Mouse (Mus musculus) bone marrow macrophage, adult 2 months (primary cell): ENCODE measurements at regions not wholly inside any gene's neighbourhood (a gene's known extent, or its start where the extent isn't known, plus 50 kb on each side); places are given as distances from the start of the nearest gene placed in this dataset.

ENCODE experiments used
- CTCF ChIP-seq: IDR thresholded peaks from 2 replicates; pipeline ENCODE4 v1.5.1; 2012; ENCODE audit warnings: low read depth, mild to moderate bottlenecking, low read length, moderate library complexity
- POLR2A ChIP-seq: IDR thresholded peaks from 2 replicates; pipeline ENCODE4 v1.6.1; 2012; ENCODE audit warnings: mild to moderate bottlenecking, low read depth, low read length, borderline replicate concordance

GRCm38 (mm10) chr2:72825251-72825650, 155.0 kb downstream of the Sp3 start:
- TF ChIP-seq POLR2A = no peak
- TF ChIP-seq CTCF = no peak
